Mouse (Mus musculus): Measurements from ENCODE around the gene Taf5.
A peak's percentile ranks its signal among the peaks of the same experiment; 100 is the strongest.

Gene Taf5

DNA sequence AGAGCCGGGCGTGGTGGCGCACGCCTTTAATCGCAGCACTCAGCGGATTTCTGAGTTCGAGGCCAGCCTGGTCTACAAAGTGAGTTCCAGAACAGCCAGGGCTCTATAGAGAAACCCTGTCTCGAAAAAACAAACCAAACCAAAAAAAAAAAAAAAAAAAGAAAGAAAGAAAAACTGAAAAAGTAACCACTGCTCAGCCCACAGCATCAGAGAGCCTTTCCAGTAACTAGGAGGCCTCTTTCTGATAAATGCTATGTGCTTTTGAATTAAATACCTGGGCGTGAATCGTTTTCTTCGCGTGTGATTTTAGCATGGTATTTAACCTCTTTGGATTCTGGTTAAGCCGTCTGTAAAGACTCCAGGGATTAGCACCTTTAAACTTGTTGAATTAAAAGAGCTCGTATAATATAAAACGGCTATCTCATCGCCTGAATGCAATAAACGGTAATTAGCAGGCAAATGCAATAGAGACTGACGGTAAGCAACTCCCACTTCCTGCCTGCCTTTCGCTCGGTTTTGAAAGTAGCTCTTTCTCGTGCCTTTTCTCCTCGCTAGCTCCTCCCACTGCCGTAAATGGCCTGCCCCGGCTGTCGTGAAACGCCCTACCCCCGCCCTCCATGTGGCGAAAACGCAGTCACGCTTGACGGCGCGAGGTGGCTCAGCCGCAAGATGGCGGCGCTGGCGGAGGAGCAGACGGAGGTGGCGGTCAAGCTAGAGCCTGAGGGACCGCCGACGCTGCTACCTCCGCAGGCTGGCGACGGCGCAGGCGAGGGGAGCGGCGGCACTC lies at the start of gene Taf5:
TSS of gene Taf5 (plus strand) at position 651 of the 787 bp plus-strand sequence.
- peak; percentile 63 for DNase-seq (ENCODE audit: extremely low read depth, low read depth, low spot score)

DNA sequence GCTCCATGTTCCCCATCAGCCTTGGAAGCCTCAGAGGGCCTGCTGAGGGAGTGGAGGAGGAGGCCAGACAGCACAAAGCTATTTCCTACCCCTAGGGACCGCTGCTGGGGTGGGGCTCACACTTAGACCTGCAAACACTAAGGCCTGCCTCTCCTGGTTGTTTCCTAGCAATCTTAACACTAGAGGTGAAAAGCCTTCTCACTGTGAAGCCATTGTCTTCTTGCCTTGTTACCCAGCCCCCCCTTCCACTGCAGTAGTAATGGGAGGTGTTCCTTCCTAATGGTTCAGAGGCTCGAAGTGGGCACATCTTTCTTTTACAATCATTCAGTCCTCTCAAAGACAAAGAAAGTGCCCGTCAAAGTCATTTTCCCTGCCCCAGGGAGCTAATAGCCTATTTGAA lies 49.7 kb upstream of the Taf5 start:
- no peak for DNase-seq (ENCODE audit: extremely low read depth, low read depth, low spot score)

DNA sequence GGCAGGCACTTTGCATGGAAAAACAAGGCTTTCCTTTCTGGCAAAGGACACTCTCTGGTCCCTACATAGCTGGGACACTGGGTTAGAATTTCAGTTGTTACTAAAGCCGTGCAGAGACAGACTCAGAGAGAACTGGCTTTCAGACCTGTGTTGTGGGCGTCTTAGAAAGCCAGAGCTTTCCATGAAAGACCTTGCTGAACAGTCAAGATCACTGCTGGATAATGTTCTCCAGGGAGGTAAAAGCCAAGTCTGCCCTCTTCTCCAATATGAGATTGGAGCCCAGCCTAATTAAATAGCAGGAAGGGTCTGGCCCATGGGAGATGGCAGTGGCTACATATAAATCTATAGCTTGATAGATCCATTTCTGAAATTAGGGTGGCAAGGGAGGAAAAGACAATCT lies 49.2 kb upstream of the Taf5 start:
- DNase-seq (ENCODE audit: extremely low read depth, low read depth, low spot score), result no peak

DNA sequence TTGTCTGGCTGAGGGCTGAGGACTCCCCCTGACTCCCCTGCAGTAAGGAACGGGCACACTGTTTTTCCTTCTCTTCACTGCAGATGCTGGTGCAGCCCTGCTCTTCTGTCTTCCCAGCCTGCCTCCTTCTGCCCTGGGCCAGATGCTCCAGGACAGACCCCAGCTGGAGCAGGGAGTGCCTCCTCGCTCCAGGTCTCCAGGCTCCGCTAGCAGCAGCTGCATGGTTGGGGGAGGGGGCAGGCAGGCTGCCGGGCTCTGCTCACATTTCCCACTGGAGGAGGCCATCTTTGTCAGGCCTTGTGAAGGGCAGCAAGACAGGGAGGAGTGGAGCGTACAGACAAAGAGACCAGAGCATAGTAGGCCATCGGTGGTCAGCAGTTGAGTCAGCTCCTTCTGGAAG lies 48.2 kb upstream of the Taf5 start:
- no peak for DNase-seq (ENCODE audit: extremely low read depth, low read depth, low spot score)

DNA sequence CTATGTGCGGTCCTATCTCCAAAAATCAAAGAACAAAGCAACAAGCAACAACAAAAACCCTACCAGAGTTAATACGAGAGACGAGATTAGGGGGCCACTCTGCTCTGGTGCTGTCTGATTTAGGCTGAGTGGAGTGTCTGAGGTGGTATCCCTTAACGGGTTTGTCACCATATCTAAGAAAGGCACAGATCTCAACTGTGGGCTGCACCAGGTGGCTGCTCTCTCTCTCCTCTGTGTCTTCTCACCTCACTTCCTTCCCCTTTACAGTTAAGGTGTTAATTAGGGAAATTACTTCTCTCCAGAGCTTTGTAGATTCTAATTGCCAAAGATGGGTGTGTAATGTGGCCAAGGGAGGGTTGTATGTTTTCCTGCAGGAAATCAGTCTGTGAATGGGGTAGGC lies 44.8 kb upstream of the Taf5 start:
- no peak for DNase-seq (ENCODE audit: extremely low read depth, low read depth, low spot score)

DNA sequence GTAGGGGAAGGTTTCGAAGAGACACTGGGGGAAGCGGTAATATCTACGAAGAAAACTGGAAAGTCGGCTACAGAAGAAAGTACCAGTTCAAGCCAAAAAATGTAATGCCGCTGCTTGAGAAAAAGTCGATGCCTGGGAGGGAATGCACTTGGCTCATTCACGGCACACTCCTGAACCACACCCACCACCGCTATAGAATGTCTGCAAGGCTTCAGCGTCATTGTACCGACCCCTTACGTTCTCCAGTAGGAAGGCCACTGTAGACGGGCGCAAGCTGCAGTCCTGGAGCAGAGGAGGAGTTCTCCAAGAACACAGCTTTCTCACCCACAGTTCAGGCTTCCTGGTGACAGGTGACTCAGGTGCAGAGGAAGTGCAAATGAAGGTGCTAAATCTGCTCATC lies 44.0 kb upstream of the Taf5 start:
- no peak for DNase-seq (ENCODE audit: extremely low read depth, low read depth, low spot score)

DNA sequence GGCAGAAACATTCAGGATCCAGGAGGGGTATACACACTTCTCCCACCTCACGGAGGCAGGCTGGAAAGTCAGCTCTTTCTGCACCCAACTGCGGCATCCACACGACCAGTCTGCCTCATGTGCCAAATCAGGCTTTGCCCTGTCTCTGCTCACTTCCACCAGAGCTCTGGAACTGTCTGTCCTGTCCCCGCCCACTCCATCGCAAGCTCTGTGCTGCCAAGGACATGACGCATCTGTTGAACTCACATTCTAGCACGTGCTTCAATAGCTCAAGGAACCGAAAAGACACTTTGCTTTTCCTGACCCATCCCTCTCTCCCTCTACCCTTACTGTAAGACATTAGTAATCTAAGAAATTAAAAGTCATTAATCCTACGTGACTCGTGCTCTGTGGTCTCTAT lies 42.6 kb upstream of the Taf5 start:
- DNase-seq (ENCODE audit: extremely low read depth, low read depth, low spot score), result no peak

DNA sequence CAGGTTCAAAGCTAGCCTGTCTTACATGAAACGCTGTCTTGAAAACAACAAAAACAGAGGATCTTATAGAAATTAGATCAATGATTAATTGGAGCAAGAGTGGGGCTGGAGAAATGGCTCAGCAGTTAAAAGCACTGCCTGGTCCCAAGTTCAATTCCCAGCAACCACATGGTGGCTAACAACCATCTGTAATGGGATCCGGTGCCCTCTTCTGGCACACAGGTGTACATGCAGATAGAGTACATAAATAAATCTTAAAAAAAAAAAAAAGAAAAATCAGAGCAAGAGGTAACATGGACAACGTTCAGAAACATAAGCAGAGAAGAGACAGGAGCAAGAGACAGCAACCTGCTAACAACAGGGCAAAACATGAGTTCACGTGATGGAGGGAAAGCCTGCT lies 41.0 kb upstream of the Taf5 start:
- DNase-seq (ENCODE audit: extremely low read depth, low read depth, low spot score), result no peak

DNA sequence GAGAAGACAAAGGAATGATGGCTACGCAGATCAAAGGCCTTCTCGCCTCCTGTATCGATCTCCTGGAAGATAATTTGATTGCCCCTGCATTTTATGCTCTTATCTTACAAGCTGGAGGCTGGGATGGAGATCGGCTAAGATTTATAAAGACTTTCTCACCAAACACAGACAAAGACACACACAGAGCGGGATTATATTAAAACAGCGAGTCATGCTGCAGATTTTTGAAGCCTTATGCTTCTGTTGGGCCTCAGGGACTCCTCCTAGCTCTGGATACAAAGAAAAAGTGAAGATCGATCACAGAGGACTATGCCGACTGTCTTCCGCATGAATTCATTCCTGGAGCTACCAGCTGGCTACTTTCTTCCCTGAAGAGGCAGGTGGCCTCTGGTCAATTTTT lies 37.8 kb upstream of the Taf5 start:
- no peak for DNase-seq (ENCODE audit: extremely low read depth, low read depth, low spot score)

DNA sequence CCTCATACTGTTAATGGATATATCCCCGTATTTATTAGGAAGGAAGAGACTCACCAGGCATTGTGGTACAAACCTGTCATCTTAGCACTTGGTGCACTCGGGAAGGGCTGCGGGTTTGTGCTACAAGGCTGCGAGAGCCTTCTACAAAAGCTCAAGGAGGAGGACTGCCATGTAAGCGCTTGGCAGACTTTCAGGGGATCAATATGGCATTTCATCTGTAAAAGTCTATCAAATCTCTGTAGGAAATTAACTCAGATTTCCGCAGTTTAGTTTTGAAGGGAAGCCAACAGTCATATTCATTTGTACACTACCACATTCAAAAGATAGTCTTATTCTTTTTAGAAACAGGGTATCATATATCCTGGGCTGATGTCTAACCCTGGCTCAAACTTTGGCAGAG lies 35.8 kb upstream of the Taf5 start:
- DNase-seq (ENCODE audit: extremely low read depth, low read depth, low spot score), result no peak

DNA sequence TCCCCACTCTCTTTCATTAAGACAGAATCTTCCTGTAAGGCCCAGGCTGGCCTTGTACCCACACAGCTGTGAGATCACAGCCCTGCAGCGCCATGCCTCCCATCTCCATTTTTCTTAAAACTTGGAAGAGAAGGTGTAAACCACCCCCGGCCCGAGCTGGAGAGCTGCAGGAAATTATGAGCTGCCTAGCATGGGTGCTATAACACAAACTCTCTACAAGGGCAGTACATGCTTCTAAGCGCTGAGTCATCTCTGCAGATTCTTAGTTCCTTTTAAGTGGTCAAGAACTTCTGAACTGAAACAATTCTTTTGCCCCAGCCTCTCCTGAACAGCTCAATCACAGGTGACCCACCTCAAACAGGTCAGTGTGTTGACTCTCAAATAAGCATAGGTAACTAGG lies 32.6 kb upstream of the Taf5 start:
- no peak for DNase-seq (ENCODE audit: extremely low read depth, low read depth, low spot score)

DNA sequence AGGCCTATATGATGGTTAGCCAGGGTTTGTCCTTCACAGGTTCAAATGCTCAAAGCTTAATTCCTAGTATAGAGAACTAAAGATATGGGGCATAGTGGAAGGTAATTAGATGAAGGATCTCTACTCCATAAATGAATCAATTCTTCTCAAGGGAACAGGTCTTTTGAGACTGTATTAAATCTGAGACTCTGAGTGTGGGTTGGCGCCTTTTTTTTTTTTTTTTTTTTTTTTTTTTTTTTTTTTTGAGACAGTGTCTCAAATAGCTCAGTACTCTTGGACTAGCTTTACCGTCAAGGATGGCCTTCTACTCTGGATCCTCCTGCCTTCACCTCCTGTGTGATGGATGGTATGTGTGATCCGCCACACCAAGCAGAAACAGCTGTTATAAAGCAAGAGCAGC lies 30.9 kb upstream of the Taf5 start:
- no peak for DNase-seq (ENCODE audit: extremely low read depth, low read depth, low spot score)

DNA sequence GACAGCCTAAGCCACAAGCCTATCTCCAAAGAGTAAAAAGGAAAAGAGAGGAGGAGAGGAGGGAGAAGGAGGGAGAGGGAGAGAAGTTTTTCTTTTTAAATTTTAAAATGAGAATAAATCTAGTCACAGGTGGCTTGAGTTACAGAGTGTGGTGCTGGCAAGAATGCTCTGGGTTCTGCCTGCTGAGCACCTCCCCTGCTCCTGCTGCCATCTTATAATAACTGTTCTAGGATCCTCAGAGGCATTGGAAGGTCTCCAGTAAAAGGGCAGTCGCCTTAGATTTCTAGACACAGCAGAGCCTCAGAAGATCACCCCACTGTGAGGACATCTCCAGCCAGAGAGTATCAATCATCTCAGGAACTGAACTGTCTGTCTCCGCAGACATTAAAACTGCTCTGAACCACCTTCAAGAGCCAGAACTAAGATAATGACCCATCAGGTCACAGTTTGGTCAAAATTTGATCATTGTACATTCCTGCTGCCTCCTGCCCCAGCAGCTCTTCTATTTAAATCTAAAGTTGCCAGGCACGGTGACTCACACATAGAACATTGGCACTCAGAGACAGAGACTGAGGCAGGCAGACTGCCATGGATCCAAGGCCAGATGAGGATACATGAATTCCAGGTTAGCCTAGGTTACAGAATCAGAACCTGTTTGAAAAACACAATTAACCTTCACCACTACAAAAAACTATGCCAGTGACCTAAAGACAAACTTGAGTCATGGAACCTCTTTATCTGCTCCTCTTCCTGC lies 26.6 kb upstream of the Taf5 start:
- DNase-seq (ENCODE audit: extremely low read depth, low read depth, low spot score), result no peak

DNA sequence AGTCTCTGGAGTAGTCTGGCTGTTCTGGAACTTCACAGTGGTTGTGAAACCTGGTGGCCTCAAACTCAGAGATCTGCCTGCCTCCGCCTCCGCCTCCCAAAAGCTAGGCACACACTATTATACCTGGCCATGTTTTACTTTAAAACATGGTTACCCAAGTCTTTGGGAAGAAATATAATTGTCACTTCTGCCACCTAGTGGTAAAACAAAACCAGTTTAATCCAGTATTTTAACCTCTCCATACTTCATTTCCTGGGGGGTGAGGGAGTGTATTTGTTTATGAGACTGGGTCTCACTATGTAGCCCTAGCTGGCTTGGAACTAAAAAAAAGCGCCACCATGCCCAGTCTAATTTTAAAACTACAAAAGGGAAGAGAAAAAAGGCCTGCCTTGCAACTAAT lies 23.9 kb upstream of the Taf5 start:
- DNase-seq (ENCODE audit: extremely low read depth, low read depth, low spot score), result no peak

DNA sequence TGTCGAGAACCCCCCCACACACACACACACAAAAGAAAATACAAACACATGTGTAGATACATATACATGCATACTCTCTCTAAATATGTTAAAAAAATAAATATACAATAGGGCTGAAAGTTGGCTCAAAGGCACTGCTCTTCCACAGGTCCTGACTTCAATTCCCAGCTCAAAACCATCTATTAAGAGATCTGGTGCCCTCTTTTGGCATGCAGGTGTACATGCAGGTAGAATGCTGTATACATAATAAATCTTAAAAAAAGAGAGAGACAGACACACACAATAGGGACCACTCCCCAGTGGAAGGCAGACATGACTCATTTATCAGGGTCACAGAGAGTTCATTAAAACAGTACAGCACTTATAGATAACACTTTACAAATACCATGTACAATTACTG lies 21.2 kb upstream of the Taf5 start:
- DNase-seq (ENCODE audit: extremely low read depth, low read depth, low spot score), result no peak

DNA sequence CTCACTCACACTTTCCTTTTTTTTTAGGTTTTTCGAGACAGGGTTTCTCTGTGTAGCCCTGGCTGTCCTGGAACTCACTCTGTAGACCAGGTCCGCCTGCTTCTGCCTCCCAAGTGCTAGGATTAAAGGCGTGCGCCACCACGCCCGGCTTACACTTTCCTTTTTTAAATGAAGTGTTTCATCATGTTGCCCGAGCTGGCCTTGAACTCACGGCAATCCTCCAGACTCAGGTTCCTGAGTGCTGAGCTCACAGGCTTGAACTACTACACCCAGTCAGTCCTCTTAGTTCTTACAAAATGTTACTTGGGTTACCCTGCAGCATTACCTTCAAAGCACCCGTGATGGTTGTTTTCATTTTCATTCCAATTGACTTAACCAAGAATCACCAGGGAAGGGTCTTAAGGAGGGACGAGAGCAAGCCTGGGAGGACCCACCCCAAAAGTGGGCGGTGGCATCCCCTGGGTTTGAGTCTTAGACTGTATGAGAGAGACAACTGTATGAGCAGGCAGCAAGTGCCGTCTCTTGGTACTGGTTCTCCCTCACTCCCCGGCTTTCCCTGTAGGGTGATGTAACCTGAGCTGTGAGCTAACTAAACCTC lies 20.2 kb upstream of the Taf5 start:
- DNase-seq (ENCODE audit: extremely low read depth, low read depth, low spot score), result no peak

DNA sequence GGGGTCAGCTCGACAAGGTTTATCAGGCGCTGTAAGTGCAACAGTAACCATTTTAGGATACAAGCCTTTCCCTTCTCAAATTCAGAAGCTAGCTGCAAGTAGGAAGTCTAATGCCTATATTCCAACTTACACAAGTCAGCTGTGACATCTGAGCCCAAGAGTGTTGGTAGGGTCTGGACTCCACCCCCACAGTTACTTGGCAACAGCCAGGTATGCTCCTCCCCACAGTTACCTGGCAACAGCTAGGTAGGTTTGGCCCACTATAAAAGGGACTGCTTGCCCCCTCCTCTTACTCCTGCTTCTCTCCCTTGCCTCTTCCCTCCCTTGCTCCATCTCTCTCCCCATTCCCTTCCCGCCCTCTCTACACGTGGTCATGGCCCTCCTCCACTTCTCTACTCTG lies 18.5 kb upstream of the Taf5 start:
- DNase-seq (ENCODE audit: extremely low read depth, low read depth, low spot score), result no peak

DNA sequence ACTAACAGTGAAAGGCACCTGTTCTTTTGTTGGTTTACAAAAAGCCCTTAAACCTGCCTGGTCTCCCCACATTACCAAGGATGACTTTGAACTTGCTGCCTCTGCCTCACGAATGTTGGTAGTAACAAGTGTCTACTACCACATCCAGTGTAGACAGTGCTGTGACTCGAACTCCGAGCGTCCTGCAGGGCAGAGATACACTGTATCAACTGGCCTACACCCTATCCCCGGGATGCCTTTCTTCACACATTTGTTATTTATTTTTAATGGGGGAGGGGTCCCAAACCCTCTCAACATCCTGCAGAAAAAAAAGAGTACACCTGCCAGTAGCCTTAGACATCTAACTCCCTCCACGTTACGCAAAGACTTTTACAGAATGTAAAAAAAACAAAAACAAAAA lies 17.7 kb upstream of the Taf5 start:
- DNase-seq (ENCODE audit: extremely low read depth, low read depth, low spot score), result no peak

DNA sequence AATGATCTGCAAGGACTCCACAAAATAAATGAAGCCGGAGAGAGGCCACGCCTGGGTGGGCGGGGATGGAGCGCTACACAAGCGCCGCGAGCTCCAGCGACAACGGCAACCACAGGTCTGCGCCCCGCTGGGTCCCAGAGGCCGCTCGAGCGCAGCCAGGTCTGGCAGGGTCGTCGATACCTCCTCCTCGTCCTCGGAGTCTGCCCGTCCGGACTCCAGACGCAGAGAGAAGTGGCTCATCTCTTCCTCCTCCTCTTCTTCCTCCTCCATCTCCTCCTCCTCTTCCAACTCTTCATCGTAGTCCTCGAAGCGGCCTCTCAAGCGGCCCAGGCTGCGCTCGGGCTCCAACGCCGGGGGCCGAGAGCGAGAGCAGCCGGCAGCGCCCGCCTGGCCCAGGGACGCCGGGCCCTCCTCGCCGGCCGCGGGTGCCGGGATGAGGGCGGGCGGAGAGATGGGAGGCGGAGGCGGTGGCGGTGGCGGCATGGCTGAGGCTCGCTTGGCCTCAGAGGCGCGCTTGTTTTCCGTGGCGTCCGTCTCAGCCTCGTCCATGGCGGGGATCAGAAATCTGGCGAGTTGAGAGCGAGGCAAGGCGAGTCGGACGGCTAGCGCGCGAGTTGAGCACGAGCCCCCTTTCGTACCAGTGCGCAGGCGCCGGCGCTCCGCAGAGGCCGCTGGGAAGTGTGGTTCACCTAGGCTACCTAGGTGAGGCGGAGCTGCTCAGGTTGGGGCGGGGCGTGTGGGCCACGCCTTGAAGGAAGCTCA lies 17.1 kb upstream of the Taf5 start, which contains the start of gene Pcgf6:
TSS of gene Pcgf6 (minus strand) at position 636 of the 762 bp plus-strand sequence.
- no peak for DNase-seq (ENCODE audit: extremely low read depth, low read depth, low spot score)

DNA sequence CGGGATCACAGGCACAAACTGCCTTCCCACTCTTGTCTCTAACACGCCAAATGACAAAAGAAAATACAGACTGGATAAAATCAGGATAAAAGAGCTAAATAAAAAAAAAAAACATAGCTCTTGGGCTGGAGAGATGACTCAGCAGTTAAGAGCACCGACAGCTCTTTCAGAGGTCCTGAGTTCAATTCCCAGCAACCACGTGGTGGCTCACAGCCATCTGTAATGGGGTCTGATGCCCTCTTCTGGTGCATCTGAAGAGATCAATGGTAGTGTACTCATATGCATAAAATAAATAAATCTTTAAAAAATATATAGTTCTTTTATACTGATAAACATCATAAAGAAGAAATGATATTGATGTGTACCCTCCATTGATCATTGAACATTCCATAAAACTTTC lies 14.6 kb upstream of the Taf5 start:
- no peak for DNase-seq (ENCODE audit: extremely low read depth, low read depth, low spot score)

DNA sequence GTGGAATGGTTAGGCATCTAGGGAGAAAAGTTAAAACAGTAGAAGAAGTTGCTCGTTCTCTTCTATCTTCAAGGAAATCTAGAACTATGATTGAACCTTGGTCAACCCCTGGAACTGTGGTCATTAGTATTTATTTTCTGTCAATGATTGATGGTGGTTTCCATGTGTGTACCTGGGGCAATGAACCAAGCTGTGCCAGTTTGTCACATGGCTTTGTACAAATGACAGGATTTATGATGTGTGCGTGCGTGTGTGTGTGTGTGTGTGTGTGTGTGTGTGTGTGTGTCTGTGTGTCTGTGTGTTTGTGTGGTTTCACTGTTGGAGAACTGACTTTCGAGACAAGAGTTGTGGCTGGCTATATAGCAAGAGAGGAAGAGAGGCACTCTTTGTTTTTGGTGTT lies 14.1 kb upstream of the Taf5 start:
- no peak for DNase-seq (ENCODE audit: extremely low read depth, low read depth, low spot score)
